In the genomic region with DNA sequence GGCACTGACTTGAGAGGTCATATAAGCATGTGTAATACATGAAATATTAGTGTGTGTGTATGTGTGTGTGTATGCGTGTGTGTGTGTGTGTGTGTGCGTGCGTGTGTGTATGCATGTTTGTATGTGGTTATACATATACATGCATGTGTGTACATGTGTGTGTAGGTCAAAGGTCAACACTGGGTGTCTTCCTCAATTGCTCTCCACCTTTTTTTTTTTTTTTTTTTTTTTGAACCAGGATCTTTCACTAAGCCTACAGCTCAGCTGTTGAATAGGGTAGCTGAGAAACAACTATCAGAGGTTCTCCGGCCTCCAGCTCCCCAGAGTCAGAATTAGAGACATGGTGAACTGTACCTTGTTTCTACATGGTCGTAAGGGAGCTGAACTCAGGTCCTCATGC, we compare ENCODE assay signal across 16 mouse cellular contexts. TPM values are rescaled to one million over a fixed set of nuclear protein-coding genes. Genes with fewer than 3 reads are reported as not detected.
DNase-seq lines count a peak whose midpoint lies in the region; ATAC-seq and TF ChIP-seq lines count a peak whose summit lies in the region.
"Had no signal": no experiment of that assay in that cellular context is flagged by ENCODE, and none has a peak within 500 bp of the region (broad histone marks: within the 10 kb centered on the region; RNA-seq: fewer than 3 reads in every experiment).

No protein-coding gene starts in this region.

- H3K4me3 ChIP-seq in hindbrain, embryonic 13.5 days = 0 out of 2 replicates have a peak overlapping the region, but pooled peaks have one; percentile 14
- no peak overlapping the region for H3K4me3 ChIP-seq in hindbrain, embryonic 11.5 days (ENCODE audit: low read depth, low read length)
- no peak overlapping the region for H3K4me3 ChIP-seq in CH12.LX (replicated peaks in 1 of 3; ENCODE audit: low read depth in 2 of 3, low read length in 2 of 3, poor library complexity in 1 of 3)
- 0 out of 2 replicates have a peak overlapping the region, but pooled peaks have one; percentile 9 for H3K4me3 ChIP-seq in midbrain, embryonic 16.5 days (ENCODE audit: low read depth, low read length)
- no peak overlapping the region for H3K4me3 ChIP-seq in intestine, embryonic 16.5 days (ENCODE audit: low read length)
- H3K4me3 ChIP-seq: heart, embryonic 15.5 days; limb, embryonic 13.5 days had no signal

- peak overlapping the region; percentile 75 for H3K4me2 ChIP-seq in hindbrain, embryonic 13.5 days
- H3K4me2 ChIP-seq in hindbrain, embryonic 11.5 days (replicated peaks; ENCODE audit: low read depth, low read length) = no peak overlapping the region
- peak overlapping the region; percentile 44 for H3K4me2 ChIP-seq in CH12.LX (ENCODE audit: insufficient read depth, low read depth, poor library complexity, severe bottlenecking)
- peak overlapping the region; percentile 45 for H3K4me2 ChIP-seq in midbrain, embryonic 16.5 days (ENCODE audit: low read length)
- H3K4me2 ChIP-seq in intestine, embryonic 16.5 days (ENCODE audit: low read depth, low read length) = no peak overlapping the region
- H3K4me2 ChIP-seq: heart, embryonic 15.5 days; limb, embryonic 13.5 days had no signal

- TF ChIP-seq CTCF in CH12.LX (conservative IDR thresholded peaks at IDR 0.05 in 1 of 2, IDR thresholded peaks at IDR 0.05 in 1 of 2; ENCODE audit: low read depth in 2 of 2, low read length in 2 of 2) = no peak

- H3K79me2 ChIP-seq in CH12.LX (replicated peaks; ENCODE audit: control insufficient read depth, extremely low read depth, insufficient read depth, poor library complexity, severe bottlenecking) = peaks cover 3% of the 10 kb centered on the region

- dilution Hi-C loops in CH12.LX (cut with MboI; ENCODE audit: extremely low pct_ligation_motif_present, extremely low pct_unique_long_range_greater_than_20kb, low sequenced_read_pairs) = no loop called here

- in situ Hi-C loops in CH12.LX (cut with MboI; ENCODE audit: low pct_ligation_motif_present, low pct_unique_long_range_greater_than_20kb, low sequenced_read_pairs) = no loop called here

- 91% methylated on average over 5 of the region's 5 CpGs for WGBS in hindbrain, embryonic 13.5 days
- 93% methylated on average over 5 of the region's 5 CpGs for WGBS in hindbrain, embryonic 11.5 days
- WGBS in midbrain, embryonic 16.5 days = 95% methylated on average over 5 of the region's 5 CpGs
- 90% methylated on average over 5 of the region's 5 CpGs for WGBS in intestine, embryonic 16.5 days

- no peaks in the 10 kb centered on the region for H3K9me3 ChIP-seq in hindbrain, embryonic 13.5 days
- no peaks in the 10 kb centered on the region for H3K9me3 ChIP-seq in hindbrain, embryonic 11.5 days (ENCODE audit: control insufficient read depth, low read length)
- no peaks in the 10 kb centered on the region for H3K9me3 ChIP-seq in CH12.LX (replicated peaks; ENCODE audit: low read length)
- no peaks in the 10 kb centered on the region for H3K9me3 ChIP-seq in midbrain, embryonic 16.5 days (replicated peaks; ENCODE audit: control insufficient read depth, low read length, poor library complexity, severe bottlenecking)
- H3K9me3 ChIP-seq in intestine, embryonic 16.5 days (ENCODE audit: control insufficient read depth, low read length) = no peaks in the 10 kb centered on the region
- H3K9me3 ChIP-seq: heart, embryonic 15.5 days; limb, embryonic 13.5 days had no signal

- no peak for TF ChIP-seq POLR2A in CH12.LX (IDR thresholded peaks at IDR 0.05; ENCODE audit: low read depth, low read length)

- no peaks in the 10 kb centered on the region for H3K27me3 ChIP-seq in hindbrain, embryonic 13.5 days
- no peaks in the 10 kb centered on the region for H3K27me3 ChIP-seq in hindbrain, embryonic 11.5 days (ENCODE audit: control insufficient read depth, insufficient read depth, low read length)
- H3K27me3 ChIP-seq in CH12.LX (replicated peaks) = no peaks in the 10 kb centered on the region
- no peaks in the 10 kb centered on the region for H3K27me3 ChIP-seq in midbrain, embryonic 16.5 days (ENCODE audit: control insufficient read depth, insufficient read depth, low read depth, low read length)
- H3K27me3 ChIP-seq in intestine, embryonic 16.5 days (replicated peaks; ENCODE audit: control insufficient read depth, insufficient read depth, low read length) = no peaks in the 10 kb centered on the region
- H3K27me3 ChIP-seq: heart, embryonic 15.5 days; limb, embryonic 13.5 days had no signal

- no peak overlapping the region for H3K27ac ChIP-seq in hindbrain, embryonic 13.5 days
- H3K27ac ChIP-seq in hindbrain, embryonic 11.5 days (ENCODE audit: low read depth, low read length) = no peak overlapping the region
- H3K27ac ChIP-seq in CH12.LX (ENCODE audit: insufficient read depth, low read depth) = no peak overlapping the region
- no peak overlapping the region for H3K27ac ChIP-seq in midbrain, embryonic 16.5 days (ENCODE audit: low read length)
- H3K27ac ChIP-seq in intestine, embryonic 16.5 days (ENCODE audit: low read length) = no peak overlapping the region
- H3K27ac ChIP-seq: heart, embryonic 15.5 days; limb, embryonic 13.5 days had no signal

- TF ChIP-seq RAD21 in CH12.LX (IDR thresholded peaks at IDR 0.05; ENCODE audit: low read depth, low read length) = no peak

- H3K9ac ChIP-seq in hindbrain, embryonic 13.5 days = no peak overlapping the region
- no peak overlapping the region for H3K9ac ChIP-seq in hindbrain, embryonic 11.5 days (ENCODE audit: low read depth, low read length)
- H3K9ac ChIP-seq in CH12.LX (ENCODE audit: insufficient read depth, low read depth) = no peak overlapping the region
- H3K9ac ChIP-seq in midbrain, embryonic 16.5 days (ENCODE audit: low read depth, low read length) = 0 out of 2 replicates have a peak overlapping the region, but pooled peaks have one; percentile 34
- H3K9ac ChIP-seq in intestine, embryonic 16.5 days (ENCODE audit: low read depth, low read length) = no peak overlapping the region
- H3K9ac ChIP-seq: heart, embryonic 15.5 days; limb, embryonic 13.5 days had no signal

- no peak for ATAC-seq in hindbrain, embryonic 13.5 days (ENCODE audit: low FRiP score)
- no peak for ATAC-seq in hindbrain, embryonic 11.5 days (ENCODE audit: low FRiP score)
- ATAC-seq in midbrain, embryonic 16.5 days = no peak
- ATAC-seq in intestine, embryonic 16.5 days = no peak

- peaks cover 9% of the 10 kb centered on the region; the same call in 1 of the 2 replicates for H3K36me3 ChIP-seq in hindbrain, embryonic 13.5 days
- H3K36me3 ChIP-seq in hindbrain, embryonic 11.5 days (ENCODE audit: control insufficient read depth, insufficient read depth, low read length) = no peaks in the 10 kb centered on the region
- peaks cover 4 to 13% of the 10 kb centered on the region in 2 experiments for H3K36me3 ChIP-seq in CH12.LX (replicated peaks in 1 of 2; ENCODE audit: control insufficient read depth in 1 of 2, insufficient read depth in 1 of 2, low read length in 1 of 2)
- peaks cover 2% of the 10 kb centered on the region for H3K36me3 ChIP-seq in midbrain, embryonic 16.5 days (ENCODE audit: control insufficient read depth, insufficient read depth, low read length)
- H3K36me3 ChIP-seq in intestine, embryonic 16.5 days (ENCODE audit: control insufficient read depth, insufficient read depth, low read length) = no peaks in the 10 kb centered on the region
- H3K36me3 ChIP-seq: limb, embryonic 13.5 days had no signal

- DNase-seq in hindbrain, embryonic 11.5 days (ENCODE audit: low spot score) = no peak
- DNase-seq in 416B (ENCODE audit: low read depth) (peak; percentile 26), CH12.LX (ENCODE audit: extremely low read depth) (no peak)
- no peak for DNase-seq in right cerebral cortex, adult 18-20 months
- DNase-seq: adrenal gland, adult 8-10 months; cerebellum, adult 11 months; cerebellum, postnatal 25 days; heart, adult 11 months; kidney, adult 18-20 months; kidney, postnatal 14 days; lung, adult 18-20 months had no signal

- TF ChIP-seq EP300 in CH12.LX (IDR thresholded peaks at IDR 0.05; ENCODE audit: low read length) = no peak

- H3K4me1 ChIP-seq in hindbrain, embryonic 13.5 days (replicated peaks) = peaks cover 32% of the 10 kb centered on the region
- no peaks in the 10 kb centered on the region for H3K4me1 ChIP-seq in hindbrain, embryonic 11.5 days (replicated peaks; ENCODE audit: control insufficient read depth, insufficient read depth, low read length)
- H3K4me1 ChIP-seq in CH12.LX (ENCODE audit: control insufficient read depth in 1 of 2, insufficient read depth in 2 of 2) = peaks cover 2 to 24% of the 10 kb centered on the region in 2 experiments
- peaks cover 32% of the 10 kb centered on the region for H3K4me1 ChIP-seq in midbrain, embryonic 16.5 days (ENCODE audit: control insufficient read depth, insufficient read depth, low read length)
- H3K4me1 ChIP-seq in intestine, embryonic 16.5 days (ENCODE audit: control insufficient read depth, insufficient read depth, low read length) = peaks cover 6% of the 10 kb centered on the region

TF ChIP-seq in CH12.LX, 34 proteins besides CTCF, POLR2A, EP300 and RAD21:
- TF ChIP-seq TBP (conservative IDR thresholded peaks at IDR 0.05; ENCODE audit: low read depth, low read length) = no peak
- no peak for TF ChIP-seq ELF1 (IDR thresholded peaks at IDR 0.05; ENCODE audit: low read depth, low read length)
- no peak for TF ChIP-seq RCOR1 (conservative IDR thresholded peaks at IDR 0.05; ENCODE audit: low read depth, low read length)
- peak; percentile 60 for TF ChIP-seq ZNF384 (IDR thresholded peaks at IDR 0.05; ENCODE audit: low read depth, low read length)
- TF ChIP-seq ETS1 (conservative IDR thresholded peaks at IDR 0.05; ENCODE audit: low read depth, low read length) = no peak
- TF ChIP-seq ZC3H11A (IDR thresholded peaks at IDR 0.05; ENCODE audit: low read depth, low read length) = no peak

RNA-seq across cellular contexts. Expression of gene Tmx4, which starts 2.6 kb away (rescaled TPM):
- polyA plus RNA-seq in hindbrain, embryonic 13.5 days (2015; fragmentation: Nextera tagmentation; extraction: Ambion mirVana) = 90.4 and 92.1 TPM in 2 replicates
- polyA plus RNA-seq in hindbrain, embryonic 11.5 days (2014; fragmentation: Nextera tagmentation; extraction: Ambion mirVana) = 49.8 and 50.6 TPM in 2 replicates
- total RNA-seq in CH12.LX (2012; rRNA removed) (5.6 and 5.8 TPM in 2 replicates), CH12.LX (2014; rRNA removed) (10.4 and 12.5 TPM in 2 replicates)
- 9.7 and 9.9 TPM in 2 replicates for polyA plus RNA-seq in CH12.LX (2012; ENCODE audit: insufficient read length, low read depth)
- polyA plus RNA-seq in midbrain, embryonic 16.5 days (2015; fragmentation: Nextera tagmentation; extraction: Ambion mirVana) = 143 and 144 TPM in 2 replicates
- polyA plus RNA-seq in intestine, embryonic 16.5 days (2015; fragmentation: Nextera tagmentation; extraction: Ambion mirVana) = 9.7 and 10.7 TPM in 2 replicates

Comparison
In these comparisons a context has a peak if more than half of its experiments do, and no peak if none do; other contexts are left out.
1. H3K4me2 ChIP-seq: peak in hindbrain, embryonic 13.5 days (single experiment), CH12.LX (single experiment) and midbrain, embryonic 16.5 days (single experiment); none in hindbrain, embryonic 11.5 days (single experiment) and intestine, embryonic 16.5 days (single experiment).
2. H3K4me3 ChIP-seq: peak in hindbrain, embryonic 13.5 days (single experiment) and midbrain, embryonic 16.5 days (single experiment); none in hindbrain, embryonic 11.5 days (single experiment), CH12.LX (0 of 3) and intestine, embryonic 16.5 days (single experiment).